Mouse (Mus musculus) intestine, embryonic 14.5 days (tissue): ENCODE measurements around the gene Dpep1. TPM values are rescaled to one million over a fixed set of nuclear protein-coding genes. Genes with fewer than 3 reads are reported as not detected.
"Not testable (repeated sequence)": the region's sequence is repeated elsewhere in the genome, so short reads cannot be mapped to it uniquely, and the experiment has no call there.

Experiments
- ATAC-seq: fragments of 200-750 bp; cut with Nextera tagmentation; replicated peaks from 2 replicates; pipeline ENCODE4 v1.8.0; 2017; ENCODE audit warnings: low read depth, moderate number of reproducible peaks, moderate TSS enrichment, moderate library complexity; ENCODE audit not compliant: low FRiP score, low TSS enrichment
- DNase-seq: peaks from one replicate; pipeline ENCODE4 v3.0.0-alpha.2; 2018; ENCODE audit warnings: low spot score
- H3K27ac ChIP-seq: fragments of 300-500 bp; sonication (generic); 2 replicates; pipeline ENCODE4 v1.5.1; 2014; ENCODE audit warnings: low read depth, mild to moderate bottlenecking, control low read depth
- H3K27me3 ChIP-seq: fragments of 300-500 bp; sonication (generic); replicated peaks from 2 replicates; pipeline ENCODE4 v1.6.1; 2014; ENCODE audit warnings: low read length, control low read depth; ENCODE audit not compliant: control insufficient read depth, insufficient read depth
- H3K36me3 ChIP-seq: fragments of 300-500 bp; sonication (generic); 2 replicates; pipeline ENCODE4 v1.6.1; 2014; ENCODE audit warnings: low read length, control low read depth; ENCODE audit not compliant: control insufficient read depth, insufficient read depth
- H3K4me1 ChIP-seq: fragments of 300-500 bp; sonication (generic); replicated peaks from 2 replicates; pipeline ENCODE4 v1.6.1; 2014; ENCODE audit warnings: low read length, control low read depth, mixed read lengths; ENCODE audit not compliant: control insufficient read depth, insufficient read depth
- H3K4me2 ChIP-seq: fragments of 300-500 bp; sonication (generic); 2 replicates; pipeline ENCODE4 v1.6.1; 2014; ENCODE audit warnings: low read length
- H3K4me3 ChIP-seq: fragments of 300-500 bp; sonication (generic); 2 replicates; pipeline ENCODE4 v1.5.1; 2014; ENCODE audit warnings: low read depth, low read length, control low read depth, mixed read lengths
- H3K9ac ChIP-seq: fragments of 300-500 bp; sonication (generic); 2 replicates; pipeline ENCODE4 v1.6.1; 2014; ENCODE audit warnings: mild to moderate bottlenecking, low read length
- H3K9me3 ChIP-seq: fragments of 300-500 bp; sonication (generic); 2 replicates; pipeline ENCODE4 v1.6.1; 2016; ENCODE audit warnings: low read length, control low read depth; ENCODE audit not compliant: control insufficient read depth
- WGBS: fragments of 180-500 bp; shearing (Covaris S2); extraction: QIAGEN DNeasy Blood & Tissue Kit; methylation state at CpG from one replicate; pipeline ENCODE4 v1.1.7; 2014; 5-methylcytosine and 5-hydroxymethylcytosine counted together
- polyA plus RNA-seq: library from polyadenylated mRNA; unstranded; fragments of >200 nt; fragmentation: Nextera tagmentation; extraction: Ambion mirVana; gene quantifications from 2 replicates; pipeline ENCODE4 v1.2.1, GENCODE M21; 2014

The Dpep1 gene
- polyA plus RNA-seq, 1 experiment from 2014 or later = 0.28 TPM

GRCm38 (mm10) chr8:123193771-123194170 is 7.7 kb downstream of the Dpep1 start:
- H3K4me2 ChIP-seq = no peak overlapping the region
- H3K9me3 ChIP-seq = no peaks in the 10 kb centered on the region
- ATAC-seq = no peak
- DNase-seq = no peak
- no peak overlapping the region for H3K27ac ChIP-seq
- no peaks in the 10 kb centered on the region for H3K27me3 ChIP-seq
- H3K9ac ChIP-seq = no peak overlapping the region
- WGBS = 82% methylated on average over 9 of the region's 9 CpGs
- no peak overlapping the region for H3K4me3 ChIP-seq
- no peaks in the 10 kb centered on the region for H3K4me1 ChIP-seq
- no peaks in the 10 kb centered on the region for H3K36me3 ChIP-seq

GRCm38 (mm10) chr8:123197016-123197415 is 11.0 kb downstream of the Dpep1 start:
- DNase-seq, H3K9me3 ChIP-seq, H3K4me3 ChIP-seq, H3K27ac ChIP-seq, H3K4me2 ChIP-seq, ATAC-seq, H3K9ac ChIP-seq, H3K4me1 ChIP-seq, H3K36me3 ChIP-seq, H3K27me3 ChIP-seq: not testable (repeated sequence)
- 74% methylated on average over 5 of the region's 5 CpGs for WGBS

- Histone ChIP-seq H3K36me3 (no peaks in the 10 kb centered on the region; the same call in 1 of the 2 replicates), H3K4me1 (no peaks in the 10 kb centered on the region), H3K27ac (no peak overlapping the region), H3K9ac (no peak overlapping the region), H3K4me2 (no peak overlapping the region), H3K4me3 (no peak overlapping the region), H3K9me3 (no peaks in the 10 kb centered on the region), H3K27me3 (no peaks in the 10 kb centered on the region)
- 58% methylated on average over 14 of the region's 14 CpGs for WGBS
- ATAC-seq (no peak), DNase-seq (no peak)
Measured at GRCm38 (mm10) chr8:123199864-123200263, 13.8 kb downstream of the Dpep1 start.

GRCm38 (mm10) chr8:123202288-123202687 is 16.2 kb downstream of the Dpep1 start:
- H3K4me3 ChIP-seq = no peak overlapping the region
- peak; percentile 95 for DNase-seq
- no peak overlapping the region for H3K27ac ChIP-seq
- no peak overlapping the region for H3K9ac ChIP-seq
- H3K4me2 ChIP-seq = no peak overlapping the region
- no peaks in the 10 kb centered on the region for H3K9me3 ChIP-seq
- no peaks in the 10 kb centered on the region for H3K4me1 ChIP-seq
- ATAC-seq = no peak
- peaks cover 20% of the 10 kb centered on the region for H3K36me3 ChIP-seq
- WGBS = 30% methylated on average over 5 of the region's 5 CpGs
- no peaks in the 10 kb centered on the region for H3K27me3 ChIP-seq

- H3K27me3 ChIP-seq = no peaks in the 10 kb centered on the region
- no peaks in the 10 kb centered on the region for H3K9me3 ChIP-seq
- WGBS = 81% methylated on average over 3 of the region's 3 CpGs
- H3K4me1 ChIP-seq = no peaks in the 10 kb centered on the region
- no peak overlapping the region for H3K4me2 ChIP-seq
- ATAC-seq (no peak), DNase-seq (no peak)
- no peak overlapping the region for H3K9ac ChIP-seq
- no peak overlapping the region for H3K27ac ChIP-seq
- peaks cover 33% of the 10 kb centered on the region for H3K36me3 ChIP-seq
- no peak overlapping the region for H3K4me3 ChIP-seq
Measured at GRCm38 (mm10) chr8:123203571-123203970, 17.5 kb downstream of the Dpep1 start.

- Histone ChIP-seq H3K4me1 (peaks cover 17% of the 10 kb centered on the region), H3K9ac (peak overlapping the region; percentile 96), H3K9me3 (no peaks in the 10 kb centered on the region), H3K36me3 (peaks cover 34% of the 10 kb centered on the region), H3K27ac (no peak overlapping the region), H3K27me3 (no peaks in the 10 kb centered on the region), H3K4me3 (peak overlapping the region; percentile 77), H3K4me2 (peak overlapping the region; percentile 95)
- ATAC-seq (no peak), DNase-seq (no peak)
- whole genome bisulfite sequencing = 44% methylated on average over 10 of the region's 10 CpGs
Measured at GRCm38 (mm10) chr8:123211876-123212275, 25.8 kb downstream of the Dpep1 start.

GRCm38 (mm10) chr8:123212321-123213117 is 26.5 kb downstream of the Dpep1 start, which contains the start of the genes Chmp1a and Spata33:
TSS of gene Chmp1a (minus strand) at chr8:123212763.
TSS of gene Spata33 (plus strand) at chr8:123212832.
- 1% methylated on average over 76 of the region's 76 CpGs for WGBS
- DNase-seq (peak; percentile 98), ATAC-seq (peak; percentile 91)
- Histone ChIP-seq H3K9me3 (no peaks in the 10 kb centered on the region), H3K27ac (peak within 1 kb of the TSS; percentile 29; the same call in 1 of the 2 replicates), H3K4me1 (peaks cover 17% of the 10 kb centered on the region), H3K36me3 (peaks cover 27% of the 10 kb centered on the region), H3K27me3 (no peaks in the 10 kb centered on the region), H3K4me3 (peak within 1 kb of the TSS; percentile 77), H3K9ac (peak within 1 kb of the TSS; percentile 96), H3K4me2 (peak within 1 kb of the TSS; percentile 95)

- peaks cover 20% of the 10 kb centered on the region for H3K36me3 ChIP-seq
- DNase-seq (no peak), ATAC-seq (peak; percentile 20)
- H3K4me1 ChIP-seq = peaks cover 17% of the 10 kb centered on the region
- no peaks in the 10 kb centered on the region for H3K27me3 ChIP-seq
- H3K9me3 ChIP-seq = no peaks in the 10 kb centered on the region
- H3K4me3 ChIP-seq = peak overlapping the region; percentile 77
- WGBS = 12% methylated on average over 22 of the region's 22 CpGs
- H3K4me2 ChIP-seq = peak overlapping the region; percentile 95
- peak overlapping the region; percentile 29; the same call in 1 of the 2 replicates for H3K27ac ChIP-seq
- peak overlapping the region; percentile 96 for H3K9ac ChIP-seq
Measured at GRCm38 (mm10) chr8:123213118-123213772, 27.2 kb downstream of the Dpep1 start.
